Mouse (Mus musculus) olfactory bulb, adult 2 months (tissue): ENCODE results near the gene Pear1.

ENCODE experiments used
- CTCF ChIP-seq: fragments of 200-500 bp; IDR thresholded peaks from 2 replicates; pipeline ENCODE4 v1.5.1; 2012; ENCODE audit warnings: low read depth, mild to moderate bottlenecking, low read length, moderate library complexity; ENCODE audit not compliant: insufficient read depth
- POLR2A ChIP-seq: fragments of 200-500 bp; IDR thresholded peaks from 2 replicates; pipeline ENCODE4 v1.6.1; 2012; ENCODE audit warnings: mild to moderate bottlenecking, low read depth, low read length, moderate library complexity; ENCODE audit not compliant: insufficient read depth

DNA sequence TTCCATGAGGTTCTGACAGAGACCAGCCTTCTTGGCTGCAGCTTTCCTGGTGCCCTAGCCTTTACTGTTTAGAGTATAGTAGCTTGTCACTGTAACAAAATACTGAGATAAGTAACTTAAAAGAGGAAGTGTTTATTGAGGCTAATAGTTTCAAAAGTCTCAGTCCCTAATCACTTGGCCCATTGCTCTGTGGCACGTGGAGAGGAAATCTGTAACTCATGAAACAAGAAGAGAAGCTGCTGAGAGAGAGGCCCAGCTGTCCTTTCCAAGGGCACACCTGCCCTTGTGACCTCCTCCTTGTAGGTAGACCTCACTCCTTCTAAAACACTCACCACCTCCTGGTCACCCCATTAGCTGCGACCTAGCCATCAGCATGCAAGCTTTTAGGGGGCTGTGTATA lies 105.6 kb downstream of the Pear1 start:
- no peak for TF ChIP-seq CTCF
- TF ChIP-seq POLR2A: no peak
